Mouse (Mus musculus) liver, adult 2 months (tissue): Measurements from ENCODE around the gene Kcnk10.

ENCODE experiments used
- CTCF ChIP-seq: fragments of 200-500 bp; IDR thresholded peaks from 2 replicates; pipeline ENCODE4 v1.5.1; 2011; ENCODE audit warnings: low read depth, low read length, control low read depth
- POLR2A ChIP-seq: fragments of 200-500 bp; IDR thresholded peaks from 2 replicates; pipeline ENCODE4 v1.6.1; 2011; ENCODE audit warnings: low read length, control low read depth; ENCODE audit not compliant: insufficient read depth; ENCODE audit errors: extremely low read depth

- no peak for TF ChIP-seq CTCF
- no peak for TF ChIP-seq POLR2A
Observed at GRCm38 (mm10) chr12:98419849-98420248, 158.3 kb downstream of the Kcnk10 start.
